Mouse (Mus musculus) heart, postnatal 10 days (tissue): ENCODE results near the gene Colq. TPM values are rescaled to one million over a fixed set of nuclear protein-coding genes. Genes with fewer than 3 reads are reported as not detected.
A peak's percentile ranks its signal among the peaks of the same experiment; 100 is the strongest.

Experiments
- DNase-seq, 2 experiments: peaks; one replicate each; pipeline ENCODE4 v3.0.0; 2021
- intact Hi-C: fragments of 180-260 bp; cut with DNase I; formaldehyde crosslinking; loops from one replicate; pipeline ENCODE4 v1.15.1; 2025
- total RNA-seq, 2 experiments: library from RNA; stranded (reverse); gene quantifications; 2 replicates each; pipeline ENCODE4 v1.2.3; 2021

The Colq gene
- total RNA-seq, 2 experiments from 2014 or later = 5.3 to 9.6 TPM

- peak; percentile 43 to 56 for DNase-seq
- intact Hi-C loops = no loop called here
Measured at GRCm38 (mm10) chr14:31537298-31537697, 53.8 kb downstream of the Colq start.

GRCm38 (mm10) chr14:31532656-31533055 is 58.5 kb downstream of the Colq start:
- DNase-seq = no peak
- intact Hi-C loops = no loop called here

- DNase-seq = peak; percentile 41 to 42
- intact Hi-C loops = no loop called here
Measured at GRCm38 (mm10) chr14:31531506-31532148, 59.5 kb downstream of the Colq start.

- intact Hi-C loops = no loop called here
- no peak for DNase-seq
Measured at GRCm38 (mm10) chr14:31530847-31531246, 60.3 kb downstream of the Colq start.

- DNase-seq = no peak
- intact Hi-C loops = no loop called here
Measured at GRCm38 (mm10) chr14:31525040-31525810, 65.9 kb downstream of the Colq start.

- peak in 1 of 2 experiments; percentile 24 for DNase-seq
- intact Hi-C loops = no loop called here
Measured at GRCm38 (mm10) chr14:31521318-31521717, 69.8 kb downstream of the Colq start.

GRCm38 (mm10) chr14:31519165-31519564 is 72.0 kb downstream of the Colq start:
- intact Hi-C loops = loop anchor here (1.0 to 10.0 kb wide), 2 partner anchors 86 to 266 kb away; no protein-coding TSS in a partner anchor
- peak; percentile 50 to 56 for DNase-seq

GRCm38 (mm10) chr14:31515895-31516294 is 75.2 kb downstream of the Colq start:
- DNase-seq = no peak
- intact Hi-C loops = loop anchor here (10.0 kb wide), 1 partner anchor 269 kb away; no protein-coding TSS in a partner anchor

- no peak for DNase-seq
- intact Hi-C loops = loop anchor here (10.0 kb wide), 1 partner anchor 274 kb away; no protein-coding TSS in a partner anchor
Measured at GRCm38 (mm10) chr14:31510322-31510721, 80.8 kb downstream of the Colq start.

GRCm38 (mm10) chr14:31509911-31510310 is 81.2 kb downstream of the Colq start:
- peak; percentile 59 to 65 for DNase-seq
- intact Hi-C loops = loop anchor here (10.0 kb wide), 1 partner anchor 275 kb away; no protein-coding TSS in a partner anchor

GRCm38 (mm10) chr14:31506456-31506855 is 84.7 kb downstream of the Colq start:
- intact Hi-C loops = no loop called here
- no peak for DNase-seq

GRCm38 (mm10) chr14:31503406-31503805 is 87.7 kb downstream of the Colq start:
- intact Hi-C loops = no loop called here
- DNase-seq = peak in 1 of 2 experiments; percentile 22

GRCm38 (mm10) chr14:31499526-31499925 is 91.6 kb downstream of the Colq start:
- DNase-seq = no peak
- intact Hi-C loops = no loop called here

GRCm38 (mm10) chr14:31496241-31496646 is 94.9 kb downstream of the Colq start:
- intact Hi-C loops = no loop called here
- DNase-seq = no peak

GRCm38 (mm10) chr14:31495538-31495937 is 95.6 kb downstream of the Colq start:
- peak in 1 of 2 experiments; percentile 18 for DNase-seq
- intact Hi-C loops = no loop called here

GRCm38 (mm10) chr14:31494975-31495455 is 96.1 kb downstream of the Colq start, which contains the start of gene Mettl6:
Mettl6 (minus strand) TSS chr14:31495040.
- intact Hi-C loops = no loop called here
- DNase-seq = peak; percentile 93 to 95

- no peak for DNase-seq
- intact Hi-C loops = no loop called here
Measured at GRCm38 (mm10) chr14:31494349-31494974, 96.7 kb downstream of the Colq start, which contains the start of gene Eaf1. Eaf1 (plus strand) TSS chr14:31494399.

- no peak for DNase-seq
- intact Hi-C loops = no loop called here
Measured at GRCm38 (mm10) chr14:31493901-31494300, 97.2 kb downstream of the Colq start.

- intact Hi-C loops = no loop called here
- no peak for DNase-seq
Measured at GRCm38 (mm10) chr14:31488055-31488454, 103.1 kb downstream of the Colq start.

GRCm38 (mm10) chr14:31486465-31486864 is 104.7 kb downstream of the Colq start:
- intact Hi-C loops = no loop called here
- DNase-seq = no peak

GRCm38 (mm10) chr14:31482417-31482816 is 108.7 kb downstream of the Colq start:
- intact Hi-C loops = no loop called here
- DNase-seq = no peak
